Mouse (Mus musculus): Measurements from ENCODE around the gene Cplx2. TPM values are rescaled to one million over a fixed set of nuclear protein-coding genes. Genes with fewer than 3 reads are reported as not detected.

Cplx2 gene
- total RNA-seq, 4 experiments from 2014 or later, result 20.8 to 47.3 (median 33.3) TPM

DNA sequence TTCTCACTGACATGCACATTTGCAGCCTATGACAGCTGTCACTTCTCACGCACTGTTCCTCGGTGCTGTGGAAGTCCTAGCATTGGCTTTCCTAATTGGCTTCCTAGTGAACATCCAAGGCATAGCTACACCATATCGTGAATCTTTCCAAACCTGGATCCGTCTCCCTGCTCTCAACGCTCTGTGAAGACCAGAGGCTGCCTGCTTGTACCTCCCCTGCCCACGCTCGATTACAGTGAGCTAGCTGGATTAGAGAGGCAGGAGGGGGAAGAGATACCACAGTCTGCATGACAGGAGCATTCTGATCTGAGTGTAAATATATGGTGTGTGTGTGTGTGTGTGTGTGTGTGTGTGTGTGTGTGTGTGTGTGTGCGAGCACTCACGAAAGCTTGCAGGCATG is 3.0 kb upstream of the Cplx2 start:
- DNase-seq, result no peak

DNA sequence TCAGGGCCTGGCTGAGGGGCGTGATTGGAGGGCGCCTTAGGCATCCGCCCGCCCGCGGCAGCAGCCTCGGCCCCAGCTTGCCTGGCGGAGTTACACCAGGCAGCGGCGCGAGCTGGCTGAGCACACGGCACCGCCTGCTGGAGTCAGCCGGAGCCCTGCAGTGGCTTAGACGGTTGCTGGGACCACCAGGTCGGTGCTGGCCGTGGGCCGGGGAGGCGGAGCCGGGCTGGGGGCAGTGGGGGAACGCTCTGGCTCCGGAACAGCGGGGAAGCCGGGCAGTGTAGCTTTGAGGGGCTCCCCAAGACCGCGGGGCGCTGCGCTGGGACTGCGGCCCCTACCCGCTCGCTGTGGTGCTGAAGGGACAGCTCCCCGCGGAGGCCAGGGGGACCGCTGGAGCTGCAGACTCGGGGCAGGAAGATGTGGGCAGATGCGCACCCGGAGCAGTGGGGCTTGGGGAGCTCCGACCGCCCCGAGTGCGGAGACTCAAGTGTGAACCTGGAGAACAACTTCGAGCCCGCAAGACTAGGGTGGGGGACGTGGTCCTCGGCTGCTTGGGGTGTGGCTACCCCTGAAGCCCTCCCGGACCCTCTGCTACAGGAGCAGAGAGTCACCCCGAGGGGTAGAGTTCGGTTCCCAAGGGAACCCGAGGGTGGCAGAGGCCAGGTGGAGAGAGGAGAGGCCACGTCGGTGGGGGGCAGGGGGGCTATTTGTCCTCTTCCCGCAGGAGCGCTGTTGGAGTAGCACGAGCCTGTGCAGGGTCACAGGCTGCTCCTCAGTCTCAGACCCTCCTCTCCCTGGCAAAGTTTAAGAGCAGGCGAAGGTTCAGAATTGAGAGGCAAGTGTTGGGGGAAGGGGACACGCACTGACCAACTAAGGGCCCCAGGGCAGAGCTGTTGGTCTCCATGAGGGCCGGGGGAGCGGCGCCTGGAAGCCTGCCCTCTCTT is 510 bp downstream of the Cplx2 start:
- DNase-seq, result peak; percentile 57

DNA sequence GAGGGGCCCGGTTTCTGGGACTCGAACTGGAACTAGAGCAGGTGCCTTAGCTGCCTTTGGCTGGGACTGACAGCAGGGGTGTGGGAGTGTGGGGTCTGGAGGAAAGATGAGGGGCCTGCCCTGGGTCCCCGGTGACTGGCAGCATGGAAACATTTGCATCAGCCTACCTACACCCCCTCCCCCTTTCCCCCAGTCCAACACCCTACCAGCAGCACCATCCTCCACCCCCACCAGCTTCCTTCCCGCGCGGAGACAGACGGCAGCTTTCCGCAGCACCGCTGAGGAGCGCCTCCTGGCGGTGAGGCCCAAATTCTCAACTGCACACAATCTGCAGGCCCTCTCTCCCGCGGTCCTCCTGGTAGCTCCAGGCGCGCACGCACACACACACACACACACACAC is 1.5 kb downstream of the Cplx2 start:
- no peak for DNase-seq

DNA sequence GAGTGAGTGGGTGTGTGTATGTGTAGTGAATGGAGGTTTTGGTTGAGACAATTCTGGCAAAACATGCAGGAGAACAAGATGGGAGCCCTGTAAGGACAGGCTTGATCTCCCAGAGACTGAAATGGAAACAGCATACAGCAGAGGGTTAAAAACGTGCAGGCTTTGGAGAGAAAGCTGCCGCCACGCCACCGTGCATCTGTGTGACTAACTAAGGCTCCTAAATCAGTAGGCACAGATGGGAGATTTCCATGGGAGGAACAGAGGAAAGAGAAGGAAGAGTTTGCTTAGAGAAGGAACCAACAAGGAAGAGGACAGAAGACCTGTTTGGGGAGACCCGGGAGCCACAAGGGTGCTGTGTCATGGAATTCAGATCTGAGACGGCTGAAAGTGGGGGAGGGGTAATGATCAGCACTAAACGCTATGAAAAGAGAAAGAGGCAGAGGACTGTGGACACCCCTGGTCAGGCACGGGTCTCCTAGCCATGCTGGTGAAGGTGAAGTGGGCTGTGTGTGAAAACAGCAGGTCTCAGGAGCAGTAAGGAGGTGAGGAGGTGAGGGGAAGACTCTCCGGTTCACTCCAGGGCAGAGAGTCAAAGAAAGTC is 3.1 kb downstream of the Cplx2 start:
- DNase-seq, result no peak

DNA sequence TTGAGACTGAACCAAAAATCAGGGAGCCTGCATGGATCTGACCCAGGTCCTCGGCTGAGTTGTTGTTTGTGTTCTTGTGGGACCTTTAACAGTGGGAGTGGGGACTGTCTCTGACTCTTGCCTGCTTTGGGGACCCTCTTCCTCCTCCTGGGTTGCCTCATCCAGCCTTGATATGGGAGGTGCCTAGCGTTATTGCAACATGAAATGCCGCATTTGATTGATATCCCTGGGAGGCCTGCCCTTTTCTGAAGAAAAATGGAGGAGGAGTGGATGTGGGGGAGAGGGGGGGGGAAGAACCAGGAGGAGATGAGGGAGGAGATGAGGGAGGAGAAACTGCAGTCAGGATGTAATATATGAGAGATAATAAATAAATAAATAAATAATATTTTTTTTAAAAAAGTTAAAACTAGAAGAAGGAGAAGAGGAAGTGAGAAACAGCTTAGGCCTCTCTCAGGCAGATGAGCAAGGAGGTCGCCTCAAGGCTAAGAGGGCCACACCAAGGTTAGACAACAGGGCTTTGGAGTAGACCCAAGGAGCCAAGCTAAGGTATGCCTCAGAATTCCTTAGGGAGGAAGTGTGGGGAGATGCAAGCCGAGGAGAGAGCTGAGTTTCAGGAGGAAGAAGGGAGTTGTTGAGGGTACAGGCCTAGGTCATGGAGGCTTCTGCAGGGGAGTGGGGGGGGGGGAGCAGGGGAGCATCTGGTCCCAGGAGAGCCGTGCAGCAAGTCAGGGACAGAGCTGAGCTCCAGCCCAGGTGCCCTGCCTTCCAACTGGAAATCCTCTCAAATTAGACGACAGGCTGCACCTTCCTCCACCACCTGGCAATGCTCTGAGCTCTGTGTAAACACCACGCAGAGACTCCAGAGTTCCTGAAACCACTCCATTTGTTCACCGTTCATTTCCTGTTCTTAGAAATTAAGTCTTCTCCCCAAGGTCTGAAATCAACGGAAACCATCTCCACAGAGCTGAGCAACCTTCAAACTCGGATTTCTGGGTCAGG is 4.6 kb downstream of the Cplx2 start:
- DNase-seq, result no peak

DNA sequence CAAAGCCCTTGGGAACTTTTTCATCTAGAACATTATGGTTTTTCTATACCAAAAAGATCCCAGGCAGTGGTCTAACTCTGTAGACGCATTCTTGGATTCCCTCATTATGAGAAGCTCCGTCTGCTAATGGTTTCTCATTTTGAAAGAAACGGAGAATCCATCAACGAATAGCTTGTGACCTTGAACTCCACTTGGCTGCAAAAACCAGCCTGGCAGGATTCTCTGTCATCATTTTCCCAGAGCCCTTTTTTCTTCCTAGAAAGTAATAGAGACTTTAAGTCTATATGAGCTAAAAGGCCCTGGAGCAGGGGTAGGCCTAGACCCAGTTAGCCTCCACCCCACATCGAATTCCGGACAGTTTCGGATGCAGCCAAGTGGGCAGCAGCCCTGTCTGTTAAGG is 5.6 kb downstream of the Cplx2 start:
- no peak for DNase-seq

DNA sequence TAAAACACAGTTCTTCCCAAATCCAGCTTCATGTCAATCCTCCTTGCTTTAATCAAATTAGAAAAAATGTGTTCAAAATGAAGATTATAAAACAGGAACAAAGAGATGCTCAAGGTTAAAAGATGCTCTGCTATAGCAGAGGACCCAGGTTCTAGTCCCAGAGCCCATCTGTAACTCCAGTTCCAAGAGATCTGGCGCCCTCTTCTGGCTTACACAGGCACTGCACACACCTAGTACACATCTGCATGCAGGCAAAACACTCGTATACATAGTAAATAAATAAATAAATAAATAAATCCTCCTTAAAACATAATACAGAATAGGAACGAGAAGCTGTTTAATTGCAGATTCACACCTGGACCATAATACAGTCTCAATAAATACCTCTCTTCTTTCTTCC is 6.9 kb downstream of the Cplx2 start:
- DNase-seq, result no peak

DNA sequence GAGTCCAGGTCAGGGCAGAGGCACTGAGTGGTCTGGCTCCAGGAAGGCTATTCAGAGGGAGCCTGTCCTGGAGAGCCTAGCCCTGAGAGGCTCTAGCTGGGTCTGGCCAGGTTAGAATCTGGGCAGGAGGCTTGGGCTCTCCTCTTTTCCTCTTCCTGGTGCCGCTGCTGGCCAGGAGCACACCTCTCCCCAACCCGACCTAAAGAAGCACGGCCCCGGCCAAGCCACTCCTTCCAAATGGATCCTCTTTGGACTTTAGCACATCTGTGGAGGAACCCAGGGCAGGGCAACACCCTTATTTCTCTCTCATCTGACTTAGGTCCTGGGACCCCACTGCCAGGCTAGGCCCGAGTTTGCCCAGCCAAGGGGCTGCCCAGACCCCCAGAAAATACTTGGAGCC is 9.3 kb downstream of the Cplx2 start:
- no peak for DNase-seq

DNA sequence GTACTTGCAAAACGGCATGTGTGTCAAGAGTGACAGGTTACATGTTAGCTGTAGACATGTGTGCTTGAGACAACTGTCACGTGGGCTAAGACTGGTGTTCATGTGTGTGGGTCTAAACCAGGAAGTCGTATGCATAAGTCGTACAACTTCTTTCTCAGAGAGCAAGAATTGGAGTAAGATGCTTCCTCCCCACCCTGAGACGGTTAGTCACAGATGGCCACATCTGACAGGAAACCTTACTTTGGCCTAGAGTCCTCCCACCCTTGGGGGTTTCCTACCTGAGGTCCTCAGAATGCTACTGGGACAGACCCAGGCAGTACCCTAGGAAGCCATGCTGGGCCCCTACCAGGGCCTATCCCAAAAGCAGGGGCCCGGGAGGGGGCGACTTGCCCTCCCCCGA is 10.2 kb downstream of the Cplx2 start:
- DNase-seq, result no peak

DNA sequence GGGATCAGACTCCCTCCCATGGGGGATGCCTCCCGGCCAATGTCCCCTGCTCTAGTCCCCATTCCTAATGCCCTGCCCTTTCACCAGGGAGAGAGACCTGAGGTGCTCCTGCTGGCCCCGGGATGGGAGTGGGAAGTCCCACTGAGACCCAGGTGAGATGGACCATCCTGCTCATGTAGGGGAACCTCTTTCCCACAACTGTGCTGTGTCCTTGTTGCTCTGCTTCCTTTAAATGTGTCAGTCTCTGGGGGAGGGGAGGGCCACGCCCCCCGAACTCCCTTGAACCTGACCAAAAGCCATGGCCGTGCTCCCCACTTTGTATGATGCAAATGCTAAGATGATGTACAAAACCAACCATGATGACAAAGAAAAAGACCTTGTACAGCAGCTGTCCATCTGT is 12.4 kb downstream of the Cplx2 start:
- no peak for DNase-seq

DNA sequence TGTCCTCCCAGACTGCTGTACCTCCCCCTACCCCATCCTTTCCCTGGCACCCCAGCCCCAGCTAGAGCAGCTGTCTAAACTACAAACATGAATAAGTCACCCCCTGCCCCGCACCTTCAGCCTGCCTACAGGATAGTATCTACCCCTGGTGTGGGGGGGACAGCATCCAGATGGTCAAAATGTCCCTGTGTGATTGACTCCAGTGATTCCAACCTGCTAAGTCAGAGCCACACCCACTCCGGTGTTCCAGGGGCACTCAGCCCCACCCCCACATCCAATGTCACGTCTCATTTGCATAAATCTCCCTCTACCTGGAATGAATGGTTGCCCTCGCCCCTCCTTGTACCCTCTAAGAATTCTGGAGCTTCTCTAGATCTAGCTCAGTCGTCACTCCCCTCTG is 13.4 kb downstream of the Cplx2 start:
- DNase-seq, result no peak

DNA sequence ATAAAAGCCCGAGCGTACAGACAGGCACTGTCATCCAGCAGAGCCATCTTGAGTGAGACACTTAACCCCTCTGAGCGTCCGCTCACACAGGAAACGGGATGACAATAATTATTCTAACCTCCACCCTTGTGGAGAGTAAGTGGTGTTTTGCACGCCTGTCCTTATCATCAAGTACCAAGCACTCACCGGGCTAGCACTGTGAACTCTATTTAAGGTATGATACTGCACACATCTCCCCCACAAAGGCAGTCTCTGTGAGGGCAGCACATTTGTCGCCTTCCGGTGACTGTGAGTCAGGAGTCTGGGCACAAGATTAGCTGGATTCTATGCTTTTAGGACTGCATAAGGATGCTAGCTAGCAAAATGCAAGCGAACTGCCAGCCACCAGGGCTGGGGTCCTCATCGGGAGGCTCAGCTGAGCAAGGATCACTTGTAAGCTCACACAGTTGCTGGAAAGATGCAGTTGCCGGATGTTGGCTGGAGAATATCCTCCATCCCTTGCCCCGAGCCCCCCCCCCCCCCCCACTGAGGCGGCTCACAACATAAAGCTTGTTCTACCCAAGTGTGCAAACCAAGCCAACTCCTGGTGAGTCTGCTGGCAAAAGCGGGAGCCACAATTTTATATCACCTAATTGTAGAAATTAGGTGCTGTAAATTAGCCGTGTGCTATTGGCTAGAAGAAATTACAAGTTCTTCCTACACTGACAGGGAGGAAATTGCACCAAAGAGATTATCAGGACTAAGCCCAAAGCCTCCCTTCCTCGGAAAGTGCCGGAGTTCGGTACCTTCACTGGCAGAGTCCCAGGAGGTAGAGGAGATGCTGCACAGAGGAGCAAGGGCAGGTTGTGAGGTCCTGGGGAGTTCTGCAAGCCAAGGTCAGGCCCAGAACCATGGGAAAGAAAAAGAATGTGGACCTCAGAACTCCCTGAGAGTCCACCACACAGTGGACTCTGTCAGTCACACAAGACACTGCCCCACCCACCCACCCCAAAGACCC is 14.2 kb downstream of the Cplx2 start:
- no peak for DNase-seq

DNA sequence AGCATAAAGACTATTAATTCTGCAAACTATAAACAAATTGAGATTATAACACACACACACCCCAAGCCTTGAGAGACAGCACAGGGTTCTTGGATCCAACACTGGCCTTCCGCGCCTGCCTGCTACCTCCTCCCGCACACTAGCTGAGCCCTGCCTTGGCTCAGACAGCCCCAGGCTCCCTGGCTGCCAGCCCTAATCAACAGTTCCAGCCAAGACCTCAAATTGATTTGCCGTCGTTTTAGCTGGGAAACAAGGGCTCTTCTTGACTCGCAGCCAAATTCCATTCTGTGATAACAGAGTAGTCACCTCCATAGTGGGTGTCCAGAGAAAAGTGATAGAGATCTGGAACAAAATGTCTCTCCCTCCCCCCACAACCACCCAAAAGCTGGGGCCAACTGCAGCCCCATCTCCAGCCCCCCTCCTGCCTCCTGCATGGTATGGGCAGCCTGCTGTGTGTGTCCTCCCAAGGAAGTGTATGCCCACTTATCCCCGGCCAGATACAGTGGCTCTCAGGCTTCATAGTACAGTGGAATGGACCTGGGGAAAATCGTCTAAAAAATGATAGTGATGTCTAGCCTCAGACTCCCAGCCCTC is 18.9 kb downstream of the Cplx2 start:
- no peak for DNase-seq

DNA sequence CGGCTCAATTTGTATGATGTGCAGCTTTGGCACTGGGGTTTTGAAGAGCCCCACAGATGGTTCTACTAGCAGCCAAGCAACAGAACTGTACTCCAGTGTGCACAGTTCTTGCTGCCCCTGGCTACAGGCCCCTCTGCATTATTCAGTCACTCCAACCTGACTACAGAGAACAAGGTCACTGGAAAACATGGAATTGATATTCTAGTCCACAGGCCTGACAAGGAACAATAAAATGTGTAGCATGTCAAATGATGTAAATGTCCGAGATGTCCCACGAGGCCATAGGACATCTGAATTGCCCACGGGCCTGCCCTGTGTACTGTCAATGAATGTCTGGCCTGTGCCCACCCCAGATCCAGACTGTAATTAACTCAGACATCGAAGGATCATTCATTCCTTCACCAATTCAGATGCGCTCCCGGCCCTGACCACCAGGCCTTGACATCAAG is 19.4 kb downstream of the Cplx2 start:
- no peak for DNase-seq

DNA sequence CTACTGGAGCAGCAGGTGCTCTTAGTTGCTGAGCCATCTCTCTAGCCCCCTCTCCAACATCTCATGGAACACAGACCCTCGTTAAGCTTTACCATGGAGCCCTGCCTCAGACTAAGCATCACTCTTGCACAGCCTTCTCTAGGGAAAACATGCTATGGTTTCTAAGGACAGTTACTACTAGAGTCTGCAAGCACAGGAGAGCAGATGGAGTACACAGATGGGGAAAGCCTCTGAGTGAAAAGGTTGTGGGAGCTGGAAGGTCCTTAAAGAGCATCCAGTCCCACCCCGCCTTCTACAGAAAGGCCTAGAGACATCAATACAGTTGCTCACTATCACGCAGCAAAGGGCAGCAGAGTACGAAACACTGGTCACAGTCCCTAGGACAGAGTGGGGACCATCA is 20.2 kb downstream of the Cplx2 start:
- DNase-seq, result no peak

DNA sequence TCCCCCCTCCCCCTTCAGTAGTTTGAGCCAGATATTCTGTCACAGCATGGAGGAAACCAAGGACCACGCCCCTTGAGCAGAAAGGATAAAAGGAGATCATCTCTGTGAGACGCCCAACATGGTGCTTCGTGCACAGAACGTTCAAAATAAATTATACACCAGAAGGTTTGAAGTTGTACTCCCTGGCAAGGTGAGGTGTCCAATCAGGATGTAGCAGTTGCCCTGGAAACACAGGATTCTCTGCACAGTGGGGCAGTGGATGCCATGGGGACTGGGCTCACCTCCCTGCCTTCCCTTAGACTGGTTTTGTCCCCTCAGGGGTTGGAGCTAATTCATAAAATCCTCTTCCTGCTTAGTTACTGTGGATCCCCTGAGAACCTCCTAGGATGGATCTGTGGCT is 25.9 kb downstream of the Cplx2 start:
- DNase-seq, result no peak

DNA sequence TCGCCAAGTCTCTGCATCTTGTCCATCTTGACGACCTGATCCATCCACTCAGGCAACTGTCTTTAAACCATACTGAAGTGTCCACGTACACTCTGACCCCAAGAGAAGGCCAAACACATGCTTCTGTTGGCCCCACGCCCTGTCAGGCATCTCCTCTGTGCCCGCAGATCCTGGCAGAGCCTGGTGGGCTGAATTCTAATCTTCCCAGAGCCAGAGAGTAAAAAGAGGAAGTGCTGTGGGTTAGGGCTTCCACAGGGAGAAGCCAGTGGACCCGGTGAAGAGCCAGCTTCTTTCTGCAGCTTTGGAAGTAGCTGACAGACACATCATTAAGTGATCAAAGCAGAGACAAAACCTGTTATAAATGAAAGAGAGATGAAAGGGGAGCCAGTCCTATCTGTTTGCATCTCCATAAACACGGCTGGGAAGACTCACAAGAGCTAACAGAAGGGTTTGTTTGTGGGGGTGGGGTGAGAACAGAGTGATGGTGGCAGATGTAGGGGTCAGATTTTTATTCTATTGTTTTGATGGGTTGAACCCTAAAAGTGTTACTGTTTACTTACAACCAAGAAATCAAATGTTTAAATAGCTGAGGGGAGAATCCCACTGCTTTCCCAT is 29.5 kb downstream of the Cplx2 start:
- no peak for DNase-seq

DNA sequence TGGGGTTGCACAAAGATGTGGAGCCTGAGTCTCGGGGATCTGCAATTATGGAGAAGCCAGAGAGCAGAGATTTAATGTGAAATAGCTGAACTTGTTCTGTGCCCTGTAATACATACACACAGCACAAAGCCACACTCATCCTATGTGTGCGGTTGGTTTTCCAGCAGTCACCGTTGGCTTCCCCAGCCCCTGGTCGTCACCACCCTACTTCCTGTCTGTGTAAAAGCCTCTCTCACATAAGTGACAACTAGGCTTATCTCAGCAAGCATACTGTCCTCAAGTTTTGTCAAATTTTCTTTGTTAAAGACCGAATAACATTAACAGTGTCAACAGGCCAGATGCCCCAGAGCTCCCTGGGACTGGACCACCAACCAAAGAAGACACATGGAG is 30.0 kb downstream of the Cplx2 start:
- DNase-seq, result no peak

DNA sequence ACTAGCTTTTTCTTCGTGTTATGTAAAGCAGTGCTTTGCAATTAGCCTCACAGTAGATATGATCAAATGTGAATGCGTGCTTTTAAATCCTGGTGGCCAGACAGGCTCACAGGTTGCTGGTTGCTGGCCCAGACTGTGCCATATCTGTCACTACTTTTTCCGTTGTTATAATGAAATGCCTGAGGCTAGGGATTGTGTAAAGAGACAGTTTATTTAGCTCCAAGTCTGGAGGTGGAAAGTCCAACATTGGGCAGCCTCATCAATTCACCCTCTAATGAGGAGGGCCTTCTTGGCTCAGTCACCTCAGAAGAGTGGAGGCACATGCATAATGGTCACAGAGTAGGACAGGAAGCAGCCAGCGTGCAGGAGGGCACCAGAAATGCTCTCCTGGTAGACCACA is 31.2 kb downstream of the Cplx2 start:
- DNase-seq, result no peak

DNA sequence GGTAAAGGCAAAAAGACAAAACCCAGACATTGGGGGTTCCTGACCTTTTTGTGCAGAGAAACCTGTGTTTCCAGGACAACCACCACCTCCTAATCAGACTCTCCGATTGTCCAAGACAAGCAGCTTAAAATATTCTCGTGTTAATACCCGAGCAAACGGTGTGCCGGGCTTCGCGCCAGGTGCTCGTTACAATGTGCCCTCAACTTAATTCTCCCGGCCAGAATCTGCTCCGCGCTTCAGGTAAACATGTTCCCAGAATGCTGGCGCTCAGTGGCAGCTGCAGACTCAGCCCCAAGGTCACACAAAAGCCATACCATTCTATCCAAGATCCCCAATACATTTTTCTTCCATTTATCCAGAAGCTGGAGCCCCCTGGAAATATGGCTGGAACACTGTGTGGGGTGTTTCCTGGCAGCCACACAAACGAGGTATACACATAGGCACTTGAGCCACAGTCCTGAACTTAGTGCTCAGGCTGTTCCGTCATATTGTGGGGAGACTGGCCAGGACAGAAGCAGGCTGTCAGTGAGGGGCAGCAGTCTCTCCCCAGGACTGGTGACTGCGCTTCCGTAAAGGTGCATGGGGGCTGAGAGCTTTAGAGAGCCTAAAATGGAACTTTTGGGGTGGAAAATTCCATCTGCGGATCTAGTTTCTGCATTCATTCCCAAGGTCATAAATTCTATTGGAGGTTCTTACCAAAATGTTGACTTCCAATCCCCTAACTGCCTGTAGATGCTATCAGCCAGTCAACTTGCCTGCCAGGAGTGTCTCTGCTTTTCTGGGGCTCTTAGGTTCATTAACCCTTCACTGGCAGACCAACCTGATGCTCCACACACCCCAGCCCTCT is 32.3 kb downstream of the Cplx2 start:
- DNase-seq, result no peak
